Mouse (Mus musculus) stomach, postnatal 0 days (tissue): ENCODE measurements around the gene Hoxc4. TPM values are rescaled to one million over a fixed set of nuclear protein-coding genes. Genes with fewer than 3 reads are reported as not detected.

Source experiments
- ATAC-seq: fragments of 200-750 bp; cut with Nextera tagmentation; 2 replicates; pipeline ENCODE4 v1.8.0; 2017; ENCODE audit not compliant: low FRiP score, low TSS enrichment
- DNase-seq: peaks from one replicate; pipeline ENCODE4 v3.0.0-alpha.2; 2016; ENCODE audit warnings: low spot score
- H3K27ac ChIP-seq: fragments of 300-500 bp; sonication (generic); replicated peaks from 2 replicates; pipeline ENCODE4 v1.5.1; 2014; ENCODE audit warnings: mild to moderate bottlenecking, control low read depth
- H3K27me3 ChIP-seq: fragments of 300-500 bp; sonication (generic); 2 replicates; pipeline ENCODE4 v1.6.1; 2014; ENCODE audit warnings: low read length; ENCODE audit not compliant: control insufficient read depth, insufficient read depth
- H3K36me3 ChIP-seq: fragments of 300-500 bp; sonication (generic); 2 replicates; pipeline ENCODE4 v1.6.1; 2014; ENCODE audit warnings: low read length, mixed read lengths; ENCODE audit not compliant: control insufficient read depth, insufficient read depth
- H3K4me1 ChIP-seq: fragments of 300-500 bp; sonication (generic); replicated peaks from 2 replicates; pipeline ENCODE4 v1.6.1; 2014; ENCODE audit warnings: antibody characterized with exemption; ENCODE audit not compliant: control insufficient read depth, insufficient read depth
- H3K4me2 ChIP-seq: fragments of 300-500 bp; sonication (generic); replicated peaks from 2 replicates; pipeline ENCODE4 v1.6.1; 2014; ENCODE audit warnings: low read depth, mild to moderate bottlenecking, control low read depth, moderate library complexity
- H3K4me3 ChIP-seq: fragments of 300-500 bp; sonication (generic); 2 replicates; pipeline ENCODE4 v1.5.1; 2014; ENCODE audit warnings: low read depth, low read length, control low read depth
- H3K9ac ChIP-seq: fragments of 300-500 bp; sonication (generic); 2 replicates; pipeline ENCODE4 v1.6.1; 2014; ENCODE audit warnings: mild to moderate bottlenecking, low read length, control low read depth, mixed read lengths
- H3K9me3 ChIP-seq: fragments of 300-500 bp; sonication (generic); 2 replicates; pipeline ENCODE4 v1.6.1; 2016; ENCODE audit warnings: low read length; ENCODE audit not compliant: control insufficient read depth
- CTCF ChIP-seq: IDR thresholded peaks from 2 replicates; pipeline ENCODE4 v1.5.1; 2016; ENCODE audit warnings: antibody characterized with exemption, low read depth, mild to moderate bottlenecking, moderate library complexity
- EP300 ChIP-seq: optimal IDR thresholded peaks from 2 replicates; pipeline ENCODE3; 2016; ENCODE audit warnings: antibody characterized with exemption
- WGBS: fragments of 180-500 bp; shearing (Covaris S2); extraction: QIAGEN DNeasy Blood & Tissue Kit; methylation state at CpG from one replicate; pipeline ENCODE4 v1.1.7; 2014; 5-methylcytosine and 5-hydroxymethylcytosine counted together
- polyA plus RNA-seq: library from polyadenylated mRNA; unstranded; fragments of >200 nt; fragmentation: Nextera tagmentation; extraction: Ambion mirVana; gene quantifications from 2 replicates; pipeline ENCODE4 v1.2.1, GENCODE M21; 2015

Gene Hoxc4
- polyA plus RNA-seq, 1 experiment from 2014 or later = 10.4 TPM

DNA sequence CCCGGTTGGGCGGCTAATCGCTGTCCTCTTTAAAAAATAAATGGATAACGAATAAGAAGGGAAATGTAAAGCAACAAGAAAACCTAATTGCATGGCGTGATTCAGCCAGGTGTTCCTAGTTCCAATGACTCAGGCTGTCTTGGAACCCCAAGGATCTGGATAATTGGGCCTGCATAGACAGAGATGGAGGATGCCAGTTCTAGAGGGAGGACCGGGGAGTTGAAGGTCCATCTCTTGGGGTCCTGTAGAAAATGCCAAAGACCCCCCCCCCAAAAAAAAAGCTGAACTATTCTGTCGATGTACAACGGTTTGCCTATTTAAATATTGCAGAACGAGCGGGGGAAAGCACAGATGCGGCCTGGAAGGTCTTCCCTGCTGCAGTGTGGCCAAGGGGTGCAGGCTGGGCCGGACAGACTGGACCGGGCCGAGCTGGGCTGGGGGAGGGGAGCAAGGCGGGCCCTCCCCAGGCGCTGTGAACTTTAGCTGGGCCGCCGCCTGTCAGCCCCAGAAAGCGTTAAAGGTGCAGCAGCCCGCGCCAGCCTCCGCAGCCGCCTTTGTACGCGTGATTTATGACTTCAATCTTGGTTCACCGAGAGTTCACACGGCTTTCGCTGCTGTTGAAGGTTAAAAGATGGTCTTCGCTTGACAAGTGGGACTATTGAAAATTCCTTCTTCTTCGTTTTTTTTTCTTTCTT is 42.5 kb downstream of the Hoxc4 start:
- H3K27me3 ChIP-seq = no peaks in the 10 kb centered on the region
- TF ChIP-seq CTCF (no peak), EP300 (no peak)
- ATAC-seq (peak; percentile 54; the same call in 1 of the 2 replicates), DNase-seq (peak; percentile 58)
- peak overlapping the region; percentile 44 for H3K4me3 ChIP-seq
- H3K4me1 ChIP-seq = 0 out of 2 replicates have a peak, but pooled peaks cover 2% of the 10 kb centered on the region
- H3K27ac ChIP-seq = peak overlapping the region; percentile 95
- no peaks in the 10 kb centered on the region for H3K36me3 ChIP-seq
- peak overlapping the region; percentile 50 for H3K4me2 ChIP-seq
- WGBS = 4% methylated on average over 30 of the region's 30 CpGs
- H3K9me3 ChIP-seq = no peaks in the 10 kb centered on the region
- peak overlapping the region; percentile 70 for H3K9ac ChIP-seq

DNA sequence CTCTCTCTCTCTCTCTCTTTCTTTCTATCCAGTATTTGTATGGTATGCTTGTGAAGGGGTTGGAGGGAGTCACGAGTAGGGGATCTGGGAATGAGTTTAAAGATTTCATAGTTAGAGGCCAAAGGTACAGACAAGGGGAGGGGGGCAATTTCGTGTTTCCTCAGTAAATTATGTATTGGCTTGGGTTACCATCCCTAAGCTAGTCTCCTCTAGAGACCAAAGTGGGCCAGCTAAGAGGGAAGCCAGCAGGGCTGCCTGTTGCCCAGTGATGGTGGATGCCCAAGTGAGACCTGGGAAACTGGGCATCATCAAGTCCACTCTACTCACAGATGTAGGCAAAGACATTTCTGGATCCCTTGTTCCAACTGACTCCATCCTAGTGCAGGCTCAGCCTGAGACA is 43.3 kb downstream of the Hoxc4 start:
- WGBS = 28% methylated on average over 2 of the region's 2 CpGs
- Histone ChIP-seq H3K27me3 (no peaks in the 10 kb centered on the region), H3K4me3 (no peak overlapping the region), H3K9me3 (no peaks in the 10 kb centered on the region), H3K9ac (no peak overlapping the region), H3K36me3 (no peaks in the 10 kb centered on the region), H3K4me2 (peak overlapping the region; percentile 50; the same call in 1 of the 2 replicates), H3K27ac (no peak overlapping the region), H3K4me1 (no peaks in the 10 kb centered on the region)
- TF ChIP-seq EP300 = no peak
- TF ChIP-seq CTCF = no peak
- DNase-seq = no peak
- no peak for ATAC-seq

DNA sequence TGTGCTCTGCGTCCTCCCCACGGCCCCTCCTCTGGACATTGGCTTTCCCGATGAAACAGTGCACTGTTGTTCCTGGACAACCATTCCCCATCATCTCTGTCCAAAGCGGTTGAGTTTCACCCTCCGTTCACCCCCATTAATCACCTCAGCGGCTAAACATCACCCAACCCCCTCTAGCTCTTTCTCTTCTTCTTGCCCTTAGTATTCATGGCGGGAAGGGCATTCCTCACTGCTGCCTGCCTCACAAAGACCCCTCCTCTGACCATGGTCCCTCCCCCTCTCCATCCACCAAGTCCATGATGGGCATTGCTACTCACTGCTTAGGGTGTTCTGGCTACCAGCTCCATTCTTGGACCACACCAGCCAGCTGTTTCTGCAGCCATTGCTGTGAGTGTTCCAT is 46.9 kb downstream of the Hoxc4 start:
- ATAC-seq = no peak
- Histone ChIP-seq H3K9ac (no peak overlapping the region), H3K4me1 (0 out of 2 replicates have a peak, but pooled peaks cover 2% of the 10 kb centered on the region), H3K27me3 (no peaks in the 10 kb centered on the region), H3K4me2 (no peak overlapping the region), H3K27ac (no peak overlapping the region), H3K9me3 (no peaks in the 10 kb centered on the region), H3K36me3 (no peaks in the 10 kb centered on the region), H3K4me3 (no peak overlapping the region)
- TF ChIP-seq EP300 (no peak), CTCF (no peak)
- DNase-seq = no peak
- 30% methylated on average over 7 of the region's 7 CpGs for WGBS

DNA sequence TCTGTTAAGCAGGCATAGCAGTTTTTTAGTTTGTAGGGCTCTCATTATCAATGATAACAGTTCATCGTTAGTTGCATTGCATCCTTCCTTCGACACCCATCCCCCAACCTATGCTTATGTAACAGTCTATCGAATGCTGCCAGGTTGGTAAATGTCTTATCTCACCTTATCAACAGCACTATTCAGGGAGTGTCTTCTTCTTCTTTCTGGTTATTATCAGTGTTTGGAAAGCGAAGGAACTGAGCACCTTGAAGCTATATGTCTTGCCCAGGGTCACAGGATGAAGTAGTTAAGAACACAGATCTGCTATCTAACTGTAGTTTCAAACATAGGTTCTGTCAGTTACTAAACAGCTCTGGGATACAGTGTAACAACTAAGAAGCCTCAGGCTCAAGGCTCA is 49.0 kb downstream of the Hoxc4 start:
- H3K27me3 ChIP-seq = no peaks in the 10 kb centered on the region
- ATAC-seq (no peak), DNase-seq (no peak)
- WGBS = 52% methylated on average over 4 of the region's 4 CpGs
- no peak for TF ChIP-seq EP300
- no peak for TF ChIP-seq CTCF
- H3K27ac ChIP-seq = no peak overlapping the region
- H3K4me2 ChIP-seq = no peak overlapping the region
- no peaks in the 10 kb centered on the region for H3K9me3 ChIP-seq
- H3K9ac ChIP-seq = no peak overlapping the region
- H3K4me1 ChIP-seq = 0 out of 2 replicates have a peak, but pooled peaks cover 2% of the 10 kb centered on the region
- no peak overlapping the region for H3K4me3 ChIP-seq
- no peaks in the 10 kb centered on the region for H3K36me3 ChIP-seq

DNA sequence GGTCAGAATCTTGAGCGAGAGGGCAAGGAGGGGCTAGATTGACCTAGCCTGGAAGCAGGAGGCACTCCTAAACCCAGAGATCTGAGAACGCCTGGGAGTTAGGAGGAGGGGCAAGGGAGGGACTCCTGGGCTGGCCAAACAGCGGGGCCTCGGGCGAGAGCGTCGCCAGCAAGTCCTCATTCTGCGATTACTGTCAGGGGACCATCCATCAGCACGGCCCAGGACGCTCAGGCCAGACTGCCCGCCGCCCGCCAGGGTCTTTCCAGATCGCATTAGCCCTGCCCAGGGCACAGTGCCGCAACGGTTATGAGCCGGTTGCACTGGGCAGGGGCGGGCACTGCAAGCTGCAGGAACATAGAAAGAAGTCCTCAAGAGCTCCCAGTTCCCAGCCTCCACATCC is 50.4 kb downstream of the Hoxc4 start:
- Histone ChIP-seq H3K36me3 (no peaks in the 10 kb centered on the region), H3K4me2 (peak overlapping the region; percentile 60), H3K9me3 (no peaks in the 10 kb centered on the region), H3K4me1 (0 out of 2 replicates have a peak, but pooled peaks cover 2% of the 10 kb centered on the region), H3K9ac (0 out of 2 replicates have a peak overlapping the region, but pooled peaks have one; percentile 38), H3K27me3 (no peaks in the 10 kb centered on the region), H3K4me3 (peak overlapping the region; percentile 27), H3K27ac (no peak overlapping the region)
- 0 out of 2 replicates have a peak, but pooled peaks have one; percentile 47 for ATAC-seq
- TF ChIP-seq CTCF (no peak), EP300 (no peak)
- no peak for DNase-seq
- WGBS = 2% methylated on average over 18 of the region's 18 CpGs

DNA sequence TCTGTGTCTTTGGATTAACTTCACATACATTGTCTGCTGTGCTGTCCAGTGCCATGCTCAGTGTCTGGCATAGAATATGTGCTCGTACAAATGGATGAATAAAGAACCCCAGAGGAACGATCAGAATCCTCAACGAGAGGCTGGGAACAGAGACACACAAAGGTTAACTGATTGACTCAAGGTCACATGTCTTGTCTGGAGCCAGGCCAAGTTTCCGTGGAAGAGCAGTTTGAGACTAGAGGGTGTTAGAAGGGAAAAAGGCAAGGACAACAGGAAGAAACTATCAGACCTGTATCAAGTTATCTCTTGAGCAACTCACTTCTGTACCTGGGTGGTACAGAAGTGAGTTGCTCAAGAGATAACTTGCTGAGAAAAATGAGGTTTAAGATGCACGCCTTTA is 52.5 kb downstream of the Hoxc4 start:
- H3K4me3 ChIP-seq = no peak overlapping the region
- no peak for DNase-seq
- H3K9ac ChIP-seq = no peak overlapping the region
- ATAC-seq = no peak
- H3K27ac ChIP-seq = no peak overlapping the region
- TF ChIP-seq EP300 (no peak), CTCF (no peak)
- 0 out of 2 replicates have a peak, but pooled peaks cover 2% of the 10 kb centered on the region for H3K4me1 ChIP-seq
- H3K9me3 ChIP-seq = no peaks in the 10 kb centered on the region
- no peaks in the 10 kb centered on the region for H3K27me3 ChIP-seq
- WGBS = 43% methylated on average over 5 of the region's 5 CpGs
- no peak overlapping the region for H3K4me2 ChIP-seq
- H3K36me3 ChIP-seq = no peaks in the 10 kb centered on the region
